9 mouse cellular contexts compared by ENCODE assay signal in the genomic region with DNA sequence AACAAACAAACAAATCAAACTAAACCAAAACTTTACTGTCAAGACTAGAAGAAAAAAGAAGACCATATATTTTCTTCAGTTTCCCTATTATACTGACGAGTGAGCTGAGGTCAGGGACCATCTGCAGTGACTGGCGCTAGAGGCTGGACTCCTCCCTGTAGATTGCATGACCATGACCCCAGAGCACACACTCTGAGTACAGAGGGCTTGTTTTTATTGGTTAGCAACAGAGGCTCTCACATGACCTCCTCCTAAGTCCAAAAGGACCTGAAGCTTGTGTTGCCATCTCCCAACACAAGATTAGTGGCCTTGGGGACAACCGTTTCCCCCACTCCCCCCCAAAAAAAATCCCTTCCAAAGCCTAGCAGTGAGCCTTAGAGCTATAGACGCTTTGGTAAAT. TPM values are rescaled to one million over a fixed set of nuclear protein-coding genes. Genes with fewer than 3 reads are reported as not detected.
A peak's percentile ranks its signal among the peaks of the same experiment; 100 is the strongest.
DNase-seq lines count a peak whose midpoint lies in the region; ATAC-seq lines count a peak whose summit lies in the region.
"Had no signal": no experiment of that assay in that cellular context is flagged by ENCODE, and none has a peak within 500 bp of the region (broad histone marks: within the 10 kb centered on the region; RNA-seq: fewer than 3 reads in every experiment).

No protein-coding gene starts in this region.

- 0 out of 2 replicates have a peak, but pooled peaks cover 7% of the 10 kb centered on the region for H3K36me3 ChIP-seq in heart, embryonic 10.5 days
- H3K36me3 ChIP-seq in limb, embryonic 15.5 days, result peaks cover 48% of the 10 kb centered on the region
- peaks cover 64% of the 10 kb centered on the region for H3K36me3 ChIP-seq in limb, embryonic 10.5 days
- H3K36me3 ChIP-seq in heart, embryonic 16.5 days (ENCODE audit: control insufficient read depth, insufficient read depth), result no peaks in the 10 kb centered on the region
- no peaks in the 10 kb centered on the region for H3K36me3 ChIP-seq in liver, embryonic 15.5 days (replicated peaks)
- peaks cover 76% of the 10 kb centered on the region for H3K36me3 ChIP-seq in hindbrain, embryonic 13.5 days

- H3K4me1 ChIP-seq in heart, embryonic 10.5 days, result peaks cover 15% of the 10 kb centered on the region
- H3K4me1 ChIP-seq in limb, embryonic 15.5 days, result peaks cover 8% of the 10 kb centered on the region
- H3K4me1 ChIP-seq in limb, embryonic 10.5 days, result no peaks in the 10 kb centered on the region
- H3K4me1 ChIP-seq in heart, embryonic 16.5 days (ENCODE audit: control insufficient read depth, insufficient read depth, low read length), result peaks cover 18% of the 10 kb centered on the region
- H3K4me1 ChIP-seq in liver, embryonic 15.5 days (replicated peaks), result peaks cover 35% of the 10 kb centered on the region
- H3K4me1 ChIP-seq in hindbrain, embryonic 13.5 days (replicated peaks), result peaks cover 10% of the 10 kb centered on the region; the same call in 1 of the 2 replicates

- no peak for ATAC-seq in limb, embryonic 15.5 days (ENCODE audit: insufficient number of reproducible peaks, low FRiP score, low TSS enrichment, low read depth)
- peak; percentile 62; the same call in 1 of the 2 replicates for ATAC-seq in heart, embryonic 16.5 days (replicated peaks; ENCODE audit: extremely low read depth, insufficient read depth, low FRiP score)
- ATAC-seq in liver, embryonic 15.5 days (ENCODE audit: insufficient read depth), result peak; percentile 48; the same call in 1 of the 2 replicates
- ATAC-seq in hindbrain, embryonic 13.5 days (ENCODE audit: low FRiP score), result no peak

- DNase-seq in heart, adult 11 months, result peak; percentile 97
- no peak for DNase-seq in heart, embryonic 10.5 days (ENCODE audit: low spot score)
- no peak for DNase-seq in limb, embryonic 10.5 days (ENCODE audit: low spot score)

- H3K27me3 ChIP-seq in heart, embryonic 10.5 days (ENCODE audit: insufficient read depth, poor library complexity, severe bottlenecking), result 0 out of 2 replicates have a peak, but pooled peaks cover 4% of the 10 kb centered on the region
- H3K27me3 ChIP-seq in limb, embryonic 15.5 days, result no peaks in the 10 kb centered on the region
- no peaks in the 10 kb centered on the region for H3K27me3 ChIP-seq in limb, embryonic 10.5 days (ENCODE audit: low read depth, poor library complexity, severe bottlenecking)
- H3K27me3 ChIP-seq in heart, embryonic 16.5 days (ENCODE audit: control insufficient read depth, insufficient read depth, low read length), result no peaks in the 10 kb centered on the region
- H3K27me3 ChIP-seq in liver, embryonic 15.5 days, result no peaks in the 10 kb centered on the region
- H3K27me3 ChIP-seq in hindbrain, embryonic 13.5 days, result no peaks in the 10 kb centered on the region

- WGBS in heart, embryonic 10.5 days, result 72% methylated on average over 4 of the region's 4 CpGs
- 79% methylated on average over 4 of the region's 4 CpGs for WGBS in limb, embryonic 15.5 days
- 82% methylated on average over 4 of the region's 4 CpGs for WGBS in limb, embryonic 10.5 days
- WGBS in heart, embryonic 16.5 days, result 59% methylated on average over 4 of the region's 4 CpGs
- WGBS in liver, embryonic 15.5 days (ENCODE audit: insufficient replicate concordance), result 57% methylated on average over 4 of the region's 4 CpGs
- 89% methylated on average over 4 of the region's 4 CpGs for WGBS in hindbrain, embryonic 13.5 days

- H3K9ac ChIP-seq in limb, embryonic 15.5 days, result no peak overlapping the region
- H3K9ac ChIP-seq in heart, embryonic 16.5 days (ENCODE audit: low read length), result peak overlapping the region; percentile 54; the same call in 1 of the 2 replicates
- H3K9ac ChIP-seq in liver, embryonic 15.5 days, result no peak overlapping the region
- no peak overlapping the region for H3K9ac ChIP-seq in hindbrain, embryonic 13.5 days

- H3K9me3 ChIP-seq in heart, embryonic 10.5 days, result no peaks in the 10 kb centered on the region
- no peaks in the 10 kb centered on the region for H3K9me3 ChIP-seq in limb, embryonic 15.5 days
- no peaks in the 10 kb centered on the region for H3K9me3 ChIP-seq in limb, embryonic 10.5 days (replicated peaks)
- no peaks in the 10 kb centered on the region for H3K9me3 ChIP-seq in heart, embryonic 16.5 days (replicated peaks; ENCODE audit: control insufficient read depth, low read length)
- no peaks in the 10 kb centered on the region for H3K9me3 ChIP-seq in liver, embryonic 15.5 days (replicated peaks)
- H3K9me3 ChIP-seq in hindbrain, embryonic 13.5 days, result no peaks in the 10 kb centered on the region
- H3K9me3 ChIP-seq: embryonic facial prominence, embryonic 10.5 days had no signal

- H3K27ac ChIP-seq in heart, embryonic 10.5 days, result no peak overlapping the region; the same call in 1 of the 2 replicates
- peak overlapping the region; percentile 57; the same call in 1 of the 2 replicates for H3K27ac ChIP-seq in limb, embryonic 15.5 days
- H3K27ac ChIP-seq in limb, embryonic 10.5 days, result no peak overlapping the region
- peak overlapping the region; percentile 92 for H3K27ac ChIP-seq in heart, embryonic 16.5 days (ENCODE audit: low read length)
- H3K27ac ChIP-seq in liver, embryonic 15.5 days (replicated peaks), result peak overlapping the region; percentile 71
- no peak overlapping the region for H3K27ac ChIP-seq in hindbrain, embryonic 13.5 days
- H3K27ac ChIP-seq: embryonic facial prominence, embryonic 10.5 days had no signal

- no peak overlapping the region for H3K4me3 ChIP-seq in heart, embryonic 10.5 days
- no peak overlapping the region for H3K4me3 ChIP-seq in limb, embryonic 15.5 days
- H3K4me3 ChIP-seq in limb, embryonic 10.5 days, result no peak overlapping the region
- no peak overlapping the region for H3K4me3 ChIP-seq in heart, embryonic 16.5 days (ENCODE audit: low read length)
- no peak overlapping the region for H3K4me3 ChIP-seq in liver, embryonic 15.5 days (replicated peaks)
- H3K4me3 ChIP-seq in hindbrain, embryonic 13.5 days, result no peak overlapping the region
- H3K4me3 ChIP-seq: embryonic facial prominence, embryonic 10.5 days had no signal

- no peak overlapping the region for H3K4me2 ChIP-seq in limb, embryonic 15.5 days
- peak overlapping the region; percentile 47 for H3K4me2 ChIP-seq in heart, embryonic 16.5 days (ENCODE audit: low read depth, low read length)
- H3K4me2 ChIP-seq in liver, embryonic 15.5 days, result 0 out of 2 replicates have a peak overlapping the region, but pooled peaks have one; percentile 16
- H3K4me2 ChIP-seq in hindbrain, embryonic 13.5 days, result no peak overlapping the region

RNA-seq across cellular contexts. Expression of a gene that starts 10.3 kb away (rescaled TPM):
- 32.4 and 36.3 TPM in 2 replicates for polyA plus RNA-seq in heart, embryonic 10.5 days (2016; fragmentation: Nextera tagmentation; extraction: Ambion mirVana)
- polyA plus RNA-seq in limb, embryonic 15.5 days (2015; fragmentation: Nextera tagmentation; extraction: Ambion mirVana), result 72.5 and 79.5 TPM in 2 replicates
- 20.2 and 28.5 TPM in 2 replicates for polyA plus RNA-seq in limb, embryonic 10.5 days (2016; fragmentation: Nextera tagmentation; extraction: Ambion mirVana)
- 50.3 and 53.7 TPM in 2 replicates for polyA plus RNA-seq in heart, embryonic 16.5 days (2015; fragmentation: Nextera tagmentation; extraction: Ambion mirVana)
- polyA plus RNA-seq in liver, embryonic 15.5 days (2015; fragmentation: Nextera tagmentation; extraction: Ambion mirVana), result 14.6 and 14.9 TPM in 2 replicates
- polyA plus RNA-seq in hindbrain, embryonic 13.5 days (2015; fragmentation: Nextera tagmentation; extraction: Ambion mirVana), result 22.2 and 24.3 TPM in 2 replicates

RNA-seq across cellular contexts. Expression of a gene that starts 10.5 kb away (rescaled TPM):
- polyA plus RNA-seq in heart, embryonic 10.5 days (2016; fragmentation: Nextera tagmentation; extraction: Ambion mirVana), result 1.1 and 3.2 TPM in 2 replicates
- polyA plus RNA-seq in limb, embryonic 15.5 days (2015; fragmentation: Nextera tagmentation; extraction: Ambion mirVana), result 3.6 and 3.8 TPM in 2 replicates
- polyA plus RNA-seq in limb, embryonic 10.5 days (2016; fragmentation: Nextera tagmentation; extraction: Ambion mirVana), result 3.9 and 9.3 TPM in 2 replicates
- 1.0 and 1.3 TPM in 2 replicates for polyA plus RNA-seq in heart, embryonic 16.5 days (2015; fragmentation: Nextera tagmentation; extraction: Ambion mirVana)
- 0.43 and 0.44 TPM in 2 replicates for polyA plus RNA-seq in liver, embryonic 15.5 days (2015; fragmentation: Nextera tagmentation; extraction: Ambion mirVana)
- 38.7 and 40.9 TPM in 2 replicates for polyA plus RNA-seq in hindbrain, embryonic 13.5 days (2015; fragmentation: Nextera tagmentation; extraction: Ambion mirVana)

RNA-seq across cellular contexts. Expression of a gene that starts 13.4 kb away (rescaled TPM):
- 14.9 and 17.1 TPM in 2 replicates for polyA plus RNA-seq in heart, embryonic 10.5 days (2016; fragmentation: Nextera tagmentation; extraction: Ambion mirVana)
- 18.7 and 23.8 TPM in 2 replicates for polyA plus RNA-seq in limb, embryonic 15.5 days (2015; fragmentation: Nextera tagmentation; extraction: Ambion mirVana)
- polyA plus RNA-seq in limb, embryonic 10.5 days (2016; fragmentation: Nextera tagmentation; extraction: Ambion mirVana), result 5.5 and 8.2 TPM in 2 replicates
- 24.5 and 24.9 TPM in 2 replicates for polyA plus RNA-seq in heart, embryonic 16.5 days (2015; fragmentation: Nextera tagmentation; extraction: Ambion mirVana)
- 55.9 and 75.3 TPM in 2 replicates for polyA plus RNA-seq in liver, embryonic 15.5 days (2015; fragmentation: Nextera tagmentation; extraction: Ambion mirVana)
- polyA plus RNA-seq in hindbrain, embryonic 13.5 days (2015; fragmentation: Nextera tagmentation; extraction: Ambion mirVana), result 9.6 TPM in 2 replicates

RNA-seq across cellular contexts. Expression of a gene that starts 28.4 kb away (rescaled TPM):
- not detected in 2 replicates for polyA plus RNA-seq in heart, embryonic 10.5 days (2016; fragmentation: Nextera tagmentation; extraction: Ambion mirVana)
- not detected in 2 replicates for polyA plus RNA-seq in limb, embryonic 15.5 days (2015; fragmentation: Nextera tagmentation; extraction: Ambion mirVana)
- not detected in 2 replicates for polyA plus RNA-seq in limb, embryonic 10.5 days (2016; fragmentation: Nextera tagmentation; extraction: Ambion mirVana)
- polyA plus RNA-seq in heart, embryonic 16.5 days (2015; fragmentation: Nextera tagmentation; extraction: Ambion mirVana), result not detected in 2 replicates
- not detected in 2 replicates for polyA plus RNA-seq in liver, embryonic 15.5 days (2015; fragmentation: Nextera tagmentation; extraction: Ambion mirVana)
- polyA plus RNA-seq in hindbrain, embryonic 13.5 days (2015; fragmentation: Nextera tagmentation; extraction: Ambion mirVana), result not detected in 2 replicates
- polyA plus RNA-seq: embryonic facial prominence, embryonic 10.5 days; thymus, postnatal 0 days had no signal

RNA-seq across cellular contexts. Expression of a gene that starts 37.4 kb away (rescaled TPM):
- polyA plus RNA-seq in heart, embryonic 10.5 days (2016; fragmentation: Nextera tagmentation; extraction: Ambion mirVana), result 13.2 and 23.7 TPM in 2 replicates
- 18.6 and 21.7 TPM in 2 replicates for polyA plus RNA-seq in limb, embryonic 15.5 days (2015; fragmentation: Nextera tagmentation; extraction: Ambion mirVana)
- polyA plus RNA-seq in limb, embryonic 10.5 days (2016; fragmentation: Nextera tagmentation; extraction: Ambion mirVana), result 21.9 and 24.2 TPM in 2 replicates
- 10.3 and 12.3 TPM in 2 replicates for polyA plus RNA-seq in heart, embryonic 16.5 days (2015; fragmentation: Nextera tagmentation; extraction: Ambion mirVana)
- 9.2 and 9.3 TPM in 2 replicates for polyA plus RNA-seq in liver, embryonic 15.5 days (2015; fragmentation: Nextera tagmentation; extraction: Ambion mirVana)
- polyA plus RNA-seq in hindbrain, embryonic 13.5 days (2015; fragmentation: Nextera tagmentation; extraction: Ambion mirVana), result 17.8 and 20.9 TPM in 2 replicates

Comparison
In these comparisons a context has a peak if more than half of its experiments do, and no peak if none do; other contexts are left out.
1. H3K27ac ChIP-seq: peak in limb, embryonic 15.5 days (single experiment), heart, embryonic 16.5 days (single experiment) and liver, embryonic 15.5 days (single experiment); none in heart, embryonic 10.5 days (single experiment), limb, embryonic 10.5 days (single experiment) and hindbrain, embryonic 13.5 days (single experiment).
2. ATAC-seq: peak in heart, embryonic 16.5 days (single experiment) and liver, embryonic 15.5 days (single experiment); none in limb, embryonic 15.5 days (single experiment) and hindbrain, embryonic 13.5 days (single experiment).
3. H3K4me2 ChIP-seq: peak in heart, embryonic 16.5 days (single experiment) and liver, embryonic 15.5 days (single experiment); none in limb, embryonic 15.5 days (single experiment) and hindbrain, embryonic 13.5 days (single experiment).